Mouse (Mus musculus) testis, postnatal 14 days (tissue): ENCODE measurements around the gene Ralgapa2.
"Not testable (repeated sequence)": the region's sequence is repeated elsewhere in the genome, so short reads cannot be mapped to it uniquely, and the experiment has no call there.

Experiments used
- DNase-seq: peaks from one replicate; pipeline ENCODE4 v3.0.0; 2021; ENCODE audit warnings: low spot score

Ralgapa2 gene

DNA sequence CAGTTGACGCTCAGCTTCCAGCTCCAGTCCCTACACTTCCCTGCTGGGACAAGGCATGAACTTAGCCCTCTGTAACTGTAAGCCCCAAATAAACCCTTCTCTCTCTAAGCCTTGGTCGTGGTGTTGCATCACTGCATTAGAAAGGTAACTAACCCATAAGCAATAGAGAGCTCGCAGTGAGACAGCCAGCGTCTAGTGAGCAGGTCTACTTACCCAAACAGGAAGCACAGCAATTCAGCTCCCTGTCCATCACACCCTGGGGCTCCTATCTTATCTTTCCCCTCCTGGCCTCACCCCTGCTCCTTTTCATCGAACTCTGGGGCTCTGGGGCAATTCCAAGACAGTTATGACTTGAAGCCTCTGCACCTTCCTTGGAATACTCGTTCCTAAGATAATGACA, 13.8 kb downstream of the Ralgapa2 start:
- no peak for DNase-seq

DNA sequence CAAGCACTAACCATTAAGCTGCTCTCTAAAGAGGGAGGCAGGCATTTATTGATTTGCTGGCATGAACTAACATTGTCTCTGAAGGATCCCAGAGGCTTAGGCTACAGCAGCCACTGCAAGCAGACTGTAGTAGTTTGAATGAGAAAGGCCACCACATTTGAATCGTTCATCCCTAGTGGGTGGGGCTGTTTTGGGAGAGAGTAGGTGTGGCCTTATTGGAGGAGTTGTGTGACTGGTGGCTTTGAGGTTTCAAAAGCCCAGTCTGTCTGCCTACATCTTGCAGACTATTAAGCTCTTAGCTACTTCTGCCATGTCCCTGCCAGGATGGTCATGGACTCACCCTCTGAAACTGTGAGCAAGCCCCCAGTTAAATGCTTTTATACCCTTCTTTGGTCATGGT, 15.1 kb downstream of the Ralgapa2 start:
- DNase-seq, result no peak

DNA sequence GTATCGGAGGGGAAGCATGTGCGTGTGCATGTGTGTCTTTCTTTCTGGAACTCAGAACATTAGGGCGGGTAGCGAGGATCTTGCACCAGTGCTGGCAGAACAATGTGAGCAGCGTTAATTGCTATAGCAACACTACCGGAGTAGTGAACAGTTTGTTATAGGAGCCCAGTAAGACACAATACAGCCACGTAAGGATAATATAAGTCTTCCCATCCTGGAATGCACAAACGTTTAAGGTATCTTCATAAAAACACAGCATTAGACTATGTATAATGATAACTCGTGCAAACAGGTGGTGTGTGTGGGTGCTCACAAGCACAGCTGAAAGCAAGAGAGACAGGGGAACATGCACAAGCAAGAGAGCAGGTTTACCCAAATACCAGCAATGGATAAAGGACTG, 16.4 kb downstream of the Ralgapa2 start:
- no peak for DNase-seq

DNA sequence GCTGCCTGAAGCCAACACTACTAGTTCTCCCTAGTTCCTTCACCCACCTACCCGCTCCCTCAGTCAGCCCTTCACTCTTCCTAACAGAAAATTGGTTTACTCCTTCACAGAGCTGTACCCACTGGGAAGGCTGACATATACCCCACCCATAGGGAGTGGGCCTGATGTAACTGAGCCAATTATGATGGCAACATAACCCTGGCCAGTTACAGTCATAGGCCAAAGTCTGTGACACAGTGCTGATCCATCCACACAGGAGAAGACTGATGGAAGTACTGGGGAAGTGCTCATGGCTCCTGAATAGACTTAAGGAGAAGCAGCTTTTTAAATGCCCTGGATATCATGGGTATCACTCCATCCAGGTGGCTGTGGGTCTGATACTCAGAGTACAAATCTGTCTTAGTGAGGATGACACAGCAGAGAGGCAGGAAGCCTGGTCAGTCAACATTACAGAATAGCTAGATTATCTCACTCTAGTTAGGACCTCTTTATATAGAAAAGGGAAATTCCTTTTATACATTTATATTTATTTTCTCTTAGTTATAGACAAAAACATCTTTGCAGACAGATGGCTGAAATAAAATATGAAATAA, 18.7 kb downstream of the Ralgapa2 start:
- DNase-seq, result no peak

DNA sequence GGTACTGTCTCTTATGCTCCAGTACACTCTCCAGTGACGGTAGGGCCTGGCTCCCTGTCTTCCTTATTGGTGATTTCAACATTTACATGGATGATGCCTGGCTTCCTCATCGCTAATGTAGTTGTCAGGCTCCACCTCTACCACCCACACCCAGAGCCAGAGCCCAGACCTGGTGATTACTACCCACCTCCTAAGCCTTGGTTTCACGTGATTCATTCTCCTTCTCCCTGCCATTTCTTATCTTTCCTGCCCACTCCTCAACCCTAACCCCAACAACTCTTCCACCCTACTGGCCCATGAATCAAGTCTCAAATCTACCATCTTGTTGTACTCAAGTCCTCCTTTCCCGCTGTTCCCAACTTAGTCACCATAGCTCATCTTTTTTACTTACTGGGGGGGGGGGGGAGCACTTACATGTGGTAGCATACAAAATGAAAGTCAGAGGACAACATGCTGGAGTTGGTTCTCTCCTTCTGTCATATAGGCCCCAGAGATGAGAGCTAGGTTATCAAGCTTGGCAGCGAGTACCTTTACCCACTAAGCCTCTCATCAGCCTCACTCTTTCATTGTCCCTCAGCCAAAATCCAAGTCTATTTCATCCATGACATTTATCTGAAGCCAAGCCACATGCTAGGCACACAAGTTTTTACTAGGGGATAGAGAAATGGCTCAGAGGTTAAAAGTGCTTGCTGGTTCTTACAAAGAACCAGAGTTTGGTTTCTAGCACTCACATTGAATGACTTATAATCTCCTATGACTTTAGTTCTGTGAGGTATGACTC, 20.1 kb downstream of the Ralgapa2 start:
- no peak for DNase-seq

DNA sequence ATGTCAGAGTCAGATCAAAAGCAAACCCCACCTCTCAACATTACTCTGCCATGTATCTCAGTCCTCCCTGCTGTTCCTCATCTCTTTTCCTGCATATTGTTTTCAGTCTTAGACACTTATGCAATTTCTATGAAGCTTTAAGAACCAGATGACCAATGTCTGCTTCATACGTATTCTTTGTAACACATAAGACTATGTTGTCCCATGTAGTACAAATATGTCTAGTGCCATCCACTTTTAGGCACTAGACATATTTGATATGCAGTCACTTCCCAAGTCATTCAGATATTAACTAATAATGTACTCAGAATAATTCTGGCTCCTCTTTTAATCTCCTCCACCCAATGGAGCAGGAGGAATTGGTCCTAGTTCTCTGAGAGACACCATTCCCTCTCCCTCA, 21.2 kb downstream of the Ralgapa2 start:
- no peak for DNase-seq

DNA sequence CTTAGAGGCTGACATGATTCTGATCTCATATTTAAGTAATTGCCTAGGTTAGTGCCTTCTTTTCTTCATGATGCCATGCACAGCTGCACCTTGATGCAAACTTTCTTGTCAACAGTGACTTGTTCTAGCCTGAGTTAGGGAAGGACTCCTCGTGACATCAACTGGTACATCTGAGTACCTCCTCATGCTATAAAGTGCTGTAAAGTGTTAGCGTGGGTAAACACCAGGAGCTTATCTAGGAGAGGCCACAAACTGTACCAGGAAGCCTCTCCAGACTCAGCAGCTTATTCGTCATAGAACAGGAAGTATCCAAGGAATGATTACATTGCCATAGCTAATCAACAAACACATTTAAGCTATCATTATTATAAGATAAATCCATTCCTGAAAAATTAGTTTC, 23.9 kb downstream of the Ralgapa2 start:
- DNase-seq, result no peak

DNA sequence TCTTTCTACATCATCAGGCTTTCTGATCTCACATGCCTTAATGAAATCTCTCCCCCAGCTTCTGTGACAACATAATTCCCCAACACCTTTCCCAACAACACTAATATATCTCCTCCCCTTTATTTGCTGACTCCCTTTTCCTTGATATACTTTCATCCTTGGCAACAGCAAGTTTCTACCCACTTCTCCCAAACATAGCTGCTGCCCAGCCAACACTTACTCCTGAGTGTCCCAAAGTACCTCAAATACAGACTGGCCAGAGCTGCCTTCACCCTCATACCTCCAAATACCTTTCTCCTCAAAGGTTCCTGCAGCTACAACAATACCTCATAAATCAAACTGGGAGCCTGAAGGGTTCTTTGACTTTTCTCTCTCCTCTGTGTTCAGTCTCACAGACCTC, 29.3 kb downstream of the Ralgapa2 start:
- no peak for DNase-seq

DNA sequence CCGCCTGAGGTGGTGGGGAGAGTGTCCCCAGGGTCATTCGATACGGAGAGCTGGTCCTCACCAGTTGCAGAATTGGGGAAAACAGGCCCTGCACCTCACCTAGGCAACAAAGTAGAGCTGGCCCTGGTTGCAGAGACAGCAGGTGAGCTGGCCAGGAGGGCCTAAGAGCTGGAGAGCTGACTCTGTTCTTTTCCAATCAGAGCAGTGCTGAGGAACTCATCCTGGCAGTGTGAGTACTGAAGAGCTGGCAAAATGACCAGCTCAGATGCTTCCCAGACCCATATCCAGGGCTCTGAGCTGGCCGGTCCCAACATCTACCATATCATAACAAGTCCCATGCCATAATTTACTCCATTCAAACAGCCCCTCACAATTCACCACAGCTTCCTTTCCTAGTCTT, 34.7 kb downstream of the Ralgapa2 start:
- DNase-seq, result no peak

DNA sequence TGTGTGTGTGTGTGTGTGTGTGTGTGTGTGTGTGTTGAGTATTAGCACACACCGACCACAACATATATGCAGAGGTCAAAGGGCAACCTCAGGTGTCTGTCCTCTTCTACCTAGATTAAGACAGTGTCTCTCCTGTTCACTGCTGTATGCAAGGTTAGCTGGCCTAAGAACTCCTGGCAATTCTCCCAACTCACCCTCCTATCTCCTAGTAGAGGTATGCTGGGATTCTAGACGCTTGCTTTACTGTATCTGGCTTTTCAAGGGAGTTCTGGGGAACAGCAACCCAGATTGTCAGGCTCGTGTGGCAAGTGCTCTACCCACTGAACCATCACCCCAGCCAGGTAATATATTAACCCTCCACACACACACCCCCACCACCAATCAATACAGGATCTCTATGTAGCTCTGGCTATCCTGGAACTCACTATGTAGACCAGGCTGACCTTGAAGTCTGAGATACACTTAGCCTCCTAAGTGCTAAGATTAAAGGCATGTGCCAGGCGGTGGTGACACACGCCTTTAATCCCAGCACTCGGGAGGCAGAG, 35.6 kb downstream of the Ralgapa2 start:
- no peak for DNase-seq

DNA sequence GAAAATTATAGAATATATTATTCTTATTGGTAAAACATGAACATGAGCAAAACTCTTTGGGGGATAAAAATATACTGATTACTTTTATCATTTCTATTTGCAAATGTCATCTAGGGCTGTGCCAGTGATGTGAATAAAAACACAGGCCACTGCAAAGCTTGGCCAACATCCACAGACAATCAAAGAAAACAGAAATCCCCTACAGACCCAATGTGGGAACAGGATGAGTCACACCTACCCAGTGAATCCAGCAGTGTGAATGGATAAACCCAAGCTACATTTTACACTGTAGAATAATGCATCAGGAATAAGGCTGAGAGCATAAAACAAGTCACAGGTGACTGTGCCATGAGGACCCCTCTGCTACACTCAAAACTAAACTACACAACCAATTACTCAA, 36.1 kb downstream of the Ralgapa2 start:
- DNase-seq, result no peak

DNA sequence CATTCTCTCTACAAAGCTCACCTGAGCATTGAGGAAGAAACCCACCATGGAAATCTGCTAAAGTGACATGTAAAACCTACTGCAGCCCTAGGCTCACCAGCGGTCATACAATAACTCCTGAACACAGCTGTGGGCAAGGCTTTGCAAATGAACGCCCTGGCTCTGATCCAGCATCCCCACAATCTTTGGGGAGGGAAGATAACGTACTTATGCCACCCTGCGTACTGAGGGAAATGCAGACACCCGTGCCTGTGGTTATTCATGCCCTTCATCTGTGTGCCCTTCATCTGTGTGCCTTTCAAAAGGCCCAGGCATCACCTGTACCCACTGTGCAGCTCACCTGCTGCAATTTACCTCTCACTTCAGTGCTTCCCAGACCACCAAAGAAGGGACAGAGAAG, 41.2 kb downstream of the Ralgapa2 start:
- DNase-seq, result no peak

DNA sequence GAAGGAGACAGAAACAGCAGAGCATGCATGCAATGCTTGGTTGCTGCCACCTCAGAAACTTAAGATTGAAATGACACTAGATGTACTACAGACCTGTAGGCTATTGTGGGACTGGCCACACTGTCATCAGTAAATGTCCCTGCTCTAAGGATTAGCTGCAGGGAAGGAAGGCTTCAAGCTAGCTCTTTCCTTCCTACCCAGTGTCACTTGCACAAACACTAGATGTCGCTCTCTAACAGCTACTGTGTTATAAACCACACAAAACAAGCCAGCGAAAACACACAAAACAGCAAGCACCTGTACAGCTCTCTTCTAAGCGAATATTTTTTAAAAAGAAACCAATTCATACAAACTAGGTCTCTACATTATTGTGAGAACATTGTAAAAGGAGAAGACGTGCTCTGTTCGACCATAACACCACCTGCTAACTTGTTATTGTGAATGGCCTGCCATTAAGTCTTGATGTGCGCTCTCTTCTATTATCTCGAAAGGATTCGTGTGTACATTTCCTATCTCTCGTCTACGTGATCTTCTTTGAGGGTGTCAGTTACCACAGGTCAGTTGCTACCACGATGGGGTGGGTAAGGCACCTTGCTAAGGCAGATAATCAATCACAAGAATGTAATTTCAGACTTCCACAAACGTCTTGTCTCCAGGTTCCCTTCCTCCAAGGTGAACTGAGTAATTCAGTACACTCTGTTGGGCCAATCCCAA, 42.3 kb downstream of the Ralgapa2 start:
- DNase-seq, result no peak

DNA sequence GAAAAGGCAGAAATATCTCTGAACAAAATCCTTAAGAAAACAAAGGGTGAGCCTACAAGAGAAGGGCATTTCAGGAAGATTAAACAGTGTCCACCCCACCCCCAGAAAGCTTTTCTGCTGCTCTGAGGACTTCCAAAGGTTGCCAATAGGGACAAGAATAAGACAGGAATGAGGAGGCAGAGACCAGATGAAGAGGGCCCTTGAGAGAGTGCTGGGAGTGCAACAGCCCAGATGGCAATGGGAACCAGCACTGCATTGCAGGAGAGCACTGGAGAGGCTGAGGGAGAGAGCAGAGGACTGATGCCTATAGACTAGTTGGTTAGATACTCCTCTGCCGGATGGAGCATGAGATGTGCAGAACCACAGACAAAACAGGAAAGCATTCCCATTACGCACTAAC, 43.2 kb downstream of the Ralgapa2 start:
- DNase-seq, result no peak

DNA sequence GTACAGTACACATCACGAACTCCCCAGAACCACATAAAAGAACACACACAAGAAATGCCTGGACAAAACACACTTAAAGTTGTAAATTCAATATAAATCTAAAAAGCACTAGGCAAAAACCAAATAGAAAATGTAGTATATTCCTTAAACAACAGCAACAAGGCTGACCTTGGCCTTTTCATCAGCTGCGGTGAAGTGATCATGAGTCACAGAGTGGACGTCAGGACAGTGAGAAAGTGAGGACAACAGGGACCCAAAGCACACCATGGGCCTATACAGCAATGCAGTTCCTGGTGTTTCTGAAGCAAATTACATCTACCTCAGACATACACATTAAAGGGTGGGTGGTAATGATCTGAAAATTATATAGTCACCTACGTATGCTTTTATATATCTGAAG, 44.1 kb downstream of the Ralgapa2 start:
- no peak for DNase-seq

DNA sequence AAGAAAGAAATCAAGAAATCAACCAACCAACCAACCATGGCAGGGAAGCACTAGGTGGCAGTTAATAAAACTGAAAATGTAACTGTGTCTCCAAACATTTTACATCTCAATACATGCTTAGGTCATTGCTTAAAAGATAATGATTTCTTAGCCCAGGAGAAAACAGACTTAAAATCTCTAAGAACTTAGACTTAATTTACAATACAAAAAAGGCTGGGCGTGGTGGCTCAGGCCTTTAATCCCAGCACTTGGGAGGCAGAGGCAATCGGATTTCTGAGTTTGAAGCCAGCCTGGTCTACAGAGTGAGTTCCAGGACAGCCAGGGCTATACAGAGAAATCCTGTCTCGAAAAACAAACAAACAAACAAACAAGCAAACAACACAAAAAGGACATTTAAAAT, 45.3 kb downstream of the Ralgapa2 start:
- not testable (repeated sequence) for DNase-seq

DNA sequence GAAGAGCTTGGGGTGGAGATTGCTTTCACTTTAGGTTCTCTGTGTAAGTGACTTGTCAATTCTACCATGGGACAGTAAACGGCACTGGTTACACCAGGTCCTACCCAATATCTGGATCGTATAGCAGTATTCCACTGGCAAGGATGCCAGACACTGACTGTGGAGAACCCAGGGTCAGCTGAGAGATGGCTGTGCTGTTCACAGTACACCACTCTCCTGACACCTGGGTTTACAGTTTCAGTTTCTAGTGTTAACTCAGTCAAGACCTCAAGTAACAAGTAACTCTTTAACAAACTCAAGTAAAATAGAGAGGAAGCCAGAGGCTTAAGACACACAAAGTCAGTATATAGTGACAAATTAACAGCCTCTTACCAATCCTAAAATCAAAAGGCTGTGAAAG, 54.6 kb downstream of the Ralgapa2 start:
- no peak for DNase-seq

DNA sequence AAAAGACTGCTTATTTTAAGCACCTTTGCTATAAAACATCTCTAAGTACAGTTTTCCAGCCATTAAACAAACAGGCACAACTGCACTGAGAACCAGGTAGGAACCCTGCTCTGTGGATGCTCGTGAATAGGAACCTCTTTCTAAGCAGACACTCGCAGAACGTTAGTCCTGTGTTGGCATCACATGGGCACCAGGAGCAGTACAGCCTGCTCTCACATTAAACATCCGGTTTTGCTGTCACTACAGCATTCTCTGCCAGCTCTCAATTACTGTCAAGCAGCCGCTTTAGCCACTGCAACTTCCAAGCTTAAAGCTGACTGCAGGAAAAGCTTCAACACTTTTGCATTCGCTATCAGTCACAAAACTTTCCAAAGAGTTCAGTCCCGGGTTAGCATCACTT, 55.5 kb downstream of the Ralgapa2 start:
- no peak for DNase-seq

DNA sequence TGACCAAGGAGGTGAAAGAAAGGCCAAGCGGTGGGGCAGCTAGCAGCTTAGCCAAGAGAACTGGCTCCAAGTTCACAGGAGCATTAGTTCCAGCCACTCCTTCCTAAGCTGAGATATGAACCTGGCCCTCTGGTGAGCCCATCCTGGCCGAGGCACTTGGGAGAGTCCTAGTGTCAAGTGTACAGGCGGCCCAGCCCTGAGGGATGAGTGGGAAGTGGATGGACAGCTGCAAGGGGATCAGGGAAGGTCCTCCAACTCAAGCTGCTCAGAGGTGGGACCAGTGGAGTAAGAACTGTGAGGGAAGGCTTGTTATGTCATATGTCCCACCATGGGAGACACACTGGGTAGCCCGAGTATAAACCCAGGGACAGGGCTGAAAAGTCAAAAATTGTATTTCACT, 56.1 kb downstream of the Ralgapa2 start:
- DNase-seq, result no peak

DNA sequence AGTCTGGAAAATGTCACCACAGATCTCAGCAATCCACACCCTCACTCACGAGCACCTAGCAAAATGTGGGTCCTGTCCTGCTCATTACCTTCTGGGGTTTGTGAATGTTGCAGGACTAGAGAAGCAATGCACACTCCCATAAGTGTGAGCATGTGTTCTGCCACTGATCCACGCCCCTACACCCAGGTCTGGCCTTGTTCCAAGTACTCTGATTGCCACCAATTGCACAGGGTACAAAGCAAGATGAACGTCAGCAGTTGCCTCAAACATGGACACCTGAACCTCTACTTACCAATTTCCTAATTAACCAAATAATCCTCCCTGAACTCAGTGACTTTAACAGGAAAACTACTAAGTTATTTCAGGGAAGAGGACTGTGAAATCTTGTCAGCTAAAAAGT, 68.1 kb downstream of the Ralgapa2 start:
- DNase-seq, result no peak

DNA sequence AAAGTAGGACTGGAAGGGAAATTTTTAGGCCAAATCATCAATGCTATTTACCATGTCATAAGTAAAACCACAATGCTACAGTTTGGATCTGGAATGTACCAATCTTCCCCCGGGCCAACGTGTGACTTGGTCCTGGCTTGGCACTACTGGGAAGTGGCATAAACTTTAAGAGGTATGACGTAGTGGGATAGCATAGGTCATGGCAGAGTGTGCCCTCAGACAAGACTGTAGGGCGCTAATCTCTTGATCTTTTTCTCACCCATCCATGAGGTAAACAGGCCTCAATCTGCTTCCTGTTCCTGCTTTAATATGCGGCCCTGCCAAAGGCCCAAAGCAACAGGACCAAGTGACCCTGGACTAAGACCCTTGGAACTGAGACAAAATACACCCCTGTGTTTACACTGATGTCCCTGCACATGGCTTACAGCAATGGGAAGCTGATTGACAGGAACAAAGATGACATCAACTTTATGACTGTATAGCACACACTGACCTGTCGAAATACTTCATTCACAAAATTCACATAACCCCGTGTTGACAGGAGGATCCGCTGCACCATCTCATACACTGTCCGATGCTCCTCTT, 68.8 kb downstream of the Ralgapa2 start:
- no peak for DNase-seq

DNA sequence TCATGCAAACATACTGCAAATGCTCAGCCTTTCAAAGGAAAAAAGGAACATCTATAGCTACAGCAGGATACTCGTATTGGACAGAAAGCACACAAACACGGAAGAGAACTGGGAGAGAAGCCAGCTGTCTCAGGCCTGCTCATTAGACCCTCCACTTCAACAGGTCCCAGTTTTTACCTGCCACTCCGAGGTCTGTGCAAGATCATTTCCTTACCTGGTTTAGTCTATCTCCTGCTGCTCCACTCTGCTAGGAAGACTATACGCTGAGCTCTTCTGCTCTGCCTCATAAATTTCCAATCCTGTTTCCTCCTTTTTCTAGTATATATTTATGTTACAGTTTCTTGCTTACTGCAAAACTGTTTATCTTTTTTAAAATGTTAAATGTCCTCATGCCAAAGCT, 70.4 kb downstream of the Ralgapa2 start:
- DNase-seq, result no peak

DNA sequence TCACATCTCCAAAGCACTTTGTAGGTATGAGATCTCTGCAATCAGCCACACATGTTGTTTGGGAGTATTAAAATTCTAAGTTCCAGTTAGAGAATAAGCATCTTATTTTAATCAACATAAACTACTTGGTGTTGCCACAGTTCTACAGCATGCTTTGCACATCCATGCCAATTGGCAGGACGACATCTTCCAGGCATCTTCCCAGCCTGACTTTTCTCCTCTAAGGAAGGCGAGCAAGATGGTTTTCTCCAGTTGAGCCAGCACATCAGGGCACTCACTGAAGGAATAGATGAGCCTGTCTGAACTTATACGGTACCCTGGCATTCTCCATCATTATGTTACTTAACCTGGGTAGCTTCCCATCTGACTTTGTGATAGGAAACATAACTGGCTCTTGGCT, 83.4 kb downstream of the Ralgapa2 start:
- no peak for DNase-seq
